Mouse (Mus musculus) stomach, postnatal 0 days (tissue): ENCODE results near the gene Cntn5. TPM values are rescaled to one million over a fixed set of nuclear protein-coding genes. Genes with fewer than 3 reads are reported as not detected.

Experiments
- ATAC-seq: fragments of 200-750 bp; cut with Nextera tagmentation; 2 replicates; pipeline ENCODE4 v1.8.0; 2017; ENCODE audit not compliant: low FRiP score, low TSS enrichment
- DNase-seq: peaks from one replicate; pipeline ENCODE4 v3.0.0-alpha.2; 2016; ENCODE audit warnings: low spot score
- H3K27ac ChIP-seq: fragments of 300-500 bp; sonication (generic); replicated peaks from 2 replicates; pipeline ENCODE4 v1.5.1; 2014; ENCODE audit warnings: mild to moderate bottlenecking, control low read depth
- H3K27me3 ChIP-seq: fragments of 300-500 bp; sonication (generic); 2 replicates; pipeline ENCODE4 v1.6.1; 2014; ENCODE audit warnings: low read length; ENCODE audit not compliant: control insufficient read depth, insufficient read depth
- H3K36me3 ChIP-seq: fragments of 300-500 bp; sonication (generic); 2 replicates; pipeline ENCODE4 v1.6.1; 2014; ENCODE audit warnings: low read length, mixed read lengths; ENCODE audit not compliant: control insufficient read depth, insufficient read depth
- H3K4me1 ChIP-seq: fragments of 300-500 bp; sonication (generic); replicated peaks from 2 replicates; pipeline ENCODE4 v1.6.1; 2014; ENCODE audit warnings: antibody characterized with exemption; ENCODE audit not compliant: control insufficient read depth, insufficient read depth
- H3K4me2 ChIP-seq: fragments of 300-500 bp; sonication (generic); replicated peaks from 2 replicates; pipeline ENCODE4 v1.6.1; 2014; ENCODE audit warnings: low read depth, mild to moderate bottlenecking, control low read depth, moderate library complexity
- H3K4me3 ChIP-seq: fragments of 300-500 bp; sonication (generic); 2 replicates; pipeline ENCODE4 v1.5.1; 2014; ENCODE audit warnings: low read depth, low read length, control low read depth
- H3K9ac ChIP-seq: fragments of 300-500 bp; sonication (generic); 2 replicates; pipeline ENCODE4 v1.6.1; 2014; ENCODE audit warnings: mild to moderate bottlenecking, low read length, control low read depth, mixed read lengths
- H3K9me3 ChIP-seq: fragments of 300-500 bp; sonication (generic); 2 replicates; pipeline ENCODE4 v1.6.1; 2016; ENCODE audit warnings: low read length; ENCODE audit not compliant: control insufficient read depth
- CTCF ChIP-seq: IDR thresholded peaks from 2 replicates; pipeline ENCODE4 v1.5.1; 2016; ENCODE audit warnings: antibody characterized with exemption, low read depth, mild to moderate bottlenecking, moderate library complexity
- EP300 ChIP-seq: optimal IDR thresholded peaks from 2 replicates; pipeline ENCODE3; 2016; ENCODE audit warnings: antibody characterized with exemption
- WGBS: fragments of 180-500 bp; shearing (Covaris S2); extraction: QIAGEN DNeasy Blood & Tissue Kit; methylation state at CpG from one replicate; pipeline ENCODE4 v1.1.7; 2014; 5-methylcytosine and 5-hydroxymethylcytosine counted together
- polyA plus RNA-seq: library from polyadenylated mRNA; unstranded; fragments of >200 nt; fragmentation: Nextera tagmentation; extraction: Ambion mirVana; gene quantifications from 2 replicates; pipeline ENCODE4 v1.2.1, GENCODE M21; 2015

Cntn5 gene
- polyA plus RNA-seq, 1 experiment from 2014 or later = 0.49 TPM

- no peaks in the 10 kb centered on the region for H3K4me1 ChIP-seq
- no peak overlapping the region for H3K9ac ChIP-seq
- no peak for DNase-seq
- H3K27ac ChIP-seq = no peak overlapping the region
- H3K27me3 ChIP-seq = no peaks in the 10 kb centered on the region
- no peak for ATAC-seq
- H3K9me3 ChIP-seq = no peaks in the 10 kb centered on the region
- no peaks in the 10 kb centered on the region for H3K36me3 ChIP-seq
- H3K4me2 ChIP-seq = no peak overlapping the region
- H3K4me3 ChIP-seq = no peak overlapping the region
- WGBS = 94% methylated on average over 4 of the region's 4 CpGs
- TF ChIP-seq CTCF = no peak
Observed at GRCm38 (mm10) chr9:10722121-10722520, 182.5 kb downstream of the Cntn5 start.

- H3K27ac ChIP-seq = no peak overlapping the region
- H3K4me2 ChIP-seq = no peak overlapping the region
- H3K4me3 ChIP-seq = no peak overlapping the region
- no peaks in the 10 kb centered on the region for H3K36me3 ChIP-seq
- H3K27me3 ChIP-seq = no peaks in the 10 kb centered on the region
- DNase-seq (no peak), ATAC-seq (no peak)
- H3K9ac ChIP-seq = no peak overlapping the region
- H3K4me1 ChIP-seq = no peaks in the 10 kb centered on the region
- 67% methylated on average over 3 of the region's 3 CpGs for WGBS
- TF ChIP-seq EP300 (no peak), CTCF (no peak)
- H3K9me3 ChIP-seq = no peaks in the 10 kb centered on the region
Observed at GRCm38 (mm10) chr9:10718986-10719385, 185.6 kb downstream of the Cntn5 start.

GRCm38 (mm10) chr9:10713641-10714040 is 190.9 kb downstream of the Cntn5 start:
- DNase-seq = no peak
- ATAC-seq = no peak
- H3K36me3 ChIP-seq = no peaks in the 10 kb centered on the region
- H3K4me3 ChIP-seq = no peak overlapping the region
- TF ChIP-seq CTCF (no peak), EP300 (no peak)
- 7% methylated on average over 1 of the region's 1 CpGs for WGBS
- H3K9me3 ChIP-seq = no peaks in the 10 kb centered on the region
- H3K27ac ChIP-seq = no peak overlapping the region
- no peaks in the 10 kb centered on the region for H3K4me1 ChIP-seq
- H3K9ac ChIP-seq = no peak overlapping the region
- no peaks in the 10 kb centered on the region for H3K27me3 ChIP-seq
- no peak overlapping the region for H3K4me2 ChIP-seq

GRCm38 (mm10) chr9:10681646-10682045 is 222.9 kb downstream of the Cntn5 start:
- Histone ChIP-seq H3K4me3 (no peak overlapping the region), H3K9me3 (no peaks in the 10 kb centered on the region), H3K27ac (no peak overlapping the region), H3K9ac (no peak overlapping the region), H3K4me1 (no peaks in the 10 kb centered on the region), H3K27me3 (no peaks in the 10 kb centered on the region), H3K4me2 (no peak overlapping the region), H3K36me3 (no peaks in the 10 kb centered on the region)
- no peak for TF ChIP-seq EP300
- TF ChIP-seq CTCF = no peak
- no peak for ATAC-seq
- no peak for DNase-seq

GRCm38 (mm10) chr9:10681181-10681580 is 223.4 kb downstream of the Cntn5 start:
- no peak for TF ChIP-seq CTCF
- TF ChIP-seq EP300 = no peak

GRCm38 (mm10) chr9:10668676-10669075 is 235.9 kb downstream of the Cntn5 start:
- Histone ChIP-seq H3K27ac (no peak overlapping the region), H3K4me3 (no peak overlapping the region), H3K4me1 (no peaks in the 10 kb centered on the region), H3K4me2 (no peak overlapping the region), H3K9me3 (no peaks in the 10 kb centered on the region), H3K36me3 (no peaks in the 10 kb centered on the region), H3K9ac (no peak overlapping the region), H3K27me3 (no peaks in the 10 kb centered on the region)
- 72% methylated on average over 3 of the region's 3 CpGs for WGBS
- TF ChIP-seq CTCF (no peak), EP300 (no peak)
- no peak for ATAC-seq
- DNase-seq = no peak

More at GRCm38 (mm10) chr9:10681181-10681580, 223.4 kb downstream of the Cntn5 start:
- no peak overlapping the region for H3K4me3 ChIP-seq
- no peak overlapping the region for H3K4me2 ChIP-seq
- ATAC-seq (no peak), DNase-seq (no peak)
- WGBS = 80% methylated on average over 3 of the region's 3 CpGs
- H3K9ac ChIP-seq = no peak overlapping the region
- H3K27ac ChIP-seq = no peak overlapping the region
- H3K9me3 ChIP-seq = no peaks in the 10 kb centered on the region
- H3K4me1 ChIP-seq = no peaks in the 10 kb centered on the region
- no peaks in the 10 kb centered on the region for H3K27me3 ChIP-seq
- no peaks in the 10 kb centered on the region for H3K36me3 ChIP-seq
